Mouse (Mus musculus): ENCODE measurements around the gene Mef2b. TPM values are rescaled to one million over a fixed set of nuclear protein-coding genes. Genes with fewer than 3 reads are reported as not detected.

Gene Mef2b
- polyA plus RNA-seq, 1 experiment from 2014 or later = 0.21 TPM

- H3K4me1 ChIP-seq (ENCODE audit: control insufficient read depth, insufficient read depth, low read length) = peaks cover 5% of the 10 kb centered on the region; the same call in 1 of the 2 replicates
- H3K4me3 ChIP-seq (ENCODE audit: low read depth, low read length) = no peak overlapping the region
- peaks cover 2% of the 10 kb centered on the region; the same call in 1 of the 2 replicates for H3K36me3 ChIP-seq (ENCODE audit: control insufficient read depth, insufficient read depth, low read length)
- no peak for ATAC-seq (replicated peaks; ENCODE audit: insufficient number of reproducible peaks, low FRiP score, low TSS enrichment)
- no peak overlapping the region for H3K27ac ChIP-seq (ENCODE audit: low read depth, low read length)
- no peak overlapping the region for H3K9ac ChIP-seq (ENCODE audit: low read depth, low read length)
- peaks cover 3% of the 10 kb centered on the region; the same call in 1 of the 2 replicates for H3K27me3 ChIP-seq (ENCODE audit: control insufficient read depth, insufficient read depth, low read length)
- no peaks in the 10 kb centered on the region for H3K9me3 ChIP-seq (replicated peaks; ENCODE audit: control insufficient read depth, low read length)
- 63% methylated on average over 3 of the region's 3 CpGs for WGBS (ENCODE audit: insufficient replicate concordance)
- H3K4me2 ChIP-seq = no peak overlapping the region
These were observed 11.1 kb upstream of the Mef2b start for GRCm38 (mm10) chr8:70128435-70128834.

GRCm38 (mm10) chr8:70129309-70129952 is 10.1 kb upstream of the Mef2b start:
- peaks cover 5% of the 10 kb centered on the region; the same call in 1 of the 2 replicates for H3K4me1 ChIP-seq (ENCODE audit: control insufficient read depth, insufficient read depth, low read length)
- no peak overlapping the region for H3K27ac ChIP-seq (ENCODE audit: low read depth, low read length)
- no peaks in the 10 kb centered on the region for H3K9me3 ChIP-seq (replicated peaks; ENCODE audit: control insufficient read depth, low read length)
- 0 out of 2 replicates have a peak, but pooled peaks cover 3% of the 10 kb centered on the region for H3K27me3 ChIP-seq (ENCODE audit: control insufficient read depth, insufficient read depth, low read length)
- H3K9ac ChIP-seq (ENCODE audit: low read depth, low read length) = no peak overlapping the region
- peaks cover 4% of the 10 kb centered on the region for H3K36me3 ChIP-seq (ENCODE audit: control insufficient read depth, insufficient read depth, low read length)
- ATAC-seq (replicated peaks; ENCODE audit: insufficient number of reproducible peaks, low FRiP score, low TSS enrichment) = no peak
- no peak overlapping the region for H3K4me2 ChIP-seq
- 63% methylated on average over 9 of the region's 9 CpGs for WGBS (ENCODE audit: insufficient replicate concordance)
- H3K4me3 ChIP-seq (ENCODE audit: low read depth, low read length) = no peak overlapping the region

- Histone ChIP-seq H3K4me3 (ENCODE audit: low read depth, low read length) (no peak overlapping the region), H3K9me3 (replicated peaks; ENCODE audit: control insufficient read depth, low read length) (no peaks in the 10 kb centered on the region), H3K9ac (ENCODE audit: low read depth, low read length) (no peak overlapping the region), H3K27ac (ENCODE audit: low read depth, low read length) (no peak overlapping the region), H3K4me1 (ENCODE audit: control insufficient read depth, insufficient read depth, low read length) (peaks cover 5% of the 10 kb centered on the region; the same call in 1 of the 2 replicates), H3K36me3 (ENCODE audit: control insufficient read depth, insufficient read depth, low read length) (peaks cover 10% of the 10 kb centered on the region), H3K4me2 (no peak overlapping the region), H3K27me3 (ENCODE audit: control insufficient read depth, insufficient read depth, low read length) (0 out of 2 replicates have a peak, but pooled peaks cover 1% of the 10 kb centered on the region)
- no peak for ATAC-seq (replicated peaks; ENCODE audit: insufficient number of reproducible peaks, low FRiP score, low TSS enrichment)
- WGBS (ENCODE audit: insufficient replicate concordance) = 80% methylated on average over 3 of the region's 3 CpGs
These were observed 9.4 kb upstream of the Mef2b start for GRCm38 (mm10) chr8:70130066-70130465.

- H3K27me3 ChIP-seq (ENCODE audit: control insufficient read depth, insufficient read depth, low read length) = no peaks in the 10 kb centered on the region
- H3K4me2 ChIP-seq = peak within 1 kb of the TSS; percentile 88
- H3K9ac ChIP-seq (ENCODE audit: low read depth, low read length) = peak within 1 kb of the TSS; percentile 85
- no peak within 1 kb of the TSS; the same call in 1 of the 2 replicates for H3K27ac ChIP-seq (ENCODE audit: low read depth, low read length)
- 1% methylated on average over 37 of the region's 37 CpGs for WGBS (ENCODE audit: insufficient replicate concordance)
- ATAC-seq (replicated peaks; ENCODE audit: insufficient number of reproducible peaks, low FRiP score, low TSS enrichment) = peak; percentile 78
- H3K9me3 ChIP-seq (replicated peaks; ENCODE audit: control insufficient read depth, low read length) = no peaks in the 10 kb centered on the region
- peaks cover 5% of the 10 kb centered on the region; the same call in 1 of the 2 replicates for H3K4me1 ChIP-seq (ENCODE audit: control insufficient read depth, insufficient read depth, low read length)
- peak within 1 kb of the TSS; percentile 85 for H3K4me3 ChIP-seq (ENCODE audit: low read depth, low read length)
- H3K36me3 ChIP-seq (ENCODE audit: control insufficient read depth, insufficient read depth, low read length) = peaks cover 18% of the 10 kb centered on the region
These were observed 8.2 kb upstream of the Mef2b start, which contains the start of gene Nr2c2ap for GRCm38 (mm10) chr8:70131166-70131883. Nr2c2ap (plus strand) TSS chr8:70131333.

- H3K4me1 ChIP-seq (ENCODE audit: control insufficient read depth, insufficient read depth, low read length) = peaks cover 10% of the 10 kb centered on the region
- H3K27ac ChIP-seq (ENCODE audit: low read depth, low read length) = no peak overlapping the region
- peaks cover 18% of the 10 kb centered on the region for H3K36me3 ChIP-seq (ENCODE audit: control insufficient read depth, insufficient read depth, low read length)
- no peaks in the 10 kb centered on the region for H3K9me3 ChIP-seq (replicated peaks; ENCODE audit: control insufficient read depth, low read length)
- no peak overlapping the region for H3K4me3 ChIP-seq (ENCODE audit: low read depth, low read length)
- no peak overlapping the region for H3K4me2 ChIP-seq
- H3K27me3 ChIP-seq (ENCODE audit: control insufficient read depth, insufficient read depth, low read length) = no peaks in the 10 kb centered on the region
- no peak overlapping the region for H3K9ac ChIP-seq (ENCODE audit: low read depth, low read length)
- 90% methylated on average over 5 of the region's 5 CpGs for WGBS (ENCODE audit: insufficient replicate concordance)
- no peak for ATAC-seq (replicated peaks; ENCODE audit: insufficient number of reproducible peaks, low FRiP score, low TSS enrichment)
These were observed 5.4 kb upstream of the Mef2b start for GRCm38 (mm10) chr8:70134086-70134485.

GRCm38 (mm10) chr8:70134931-70135330 is 4.6 kb upstream of the Mef2b start:
- Histone ChIP-seq H3K27ac (ENCODE audit: low read depth, low read length) (0 out of 2 replicates have a peak overlapping the region, but pooled peaks have one; percentile 35), H3K4me3 (ENCODE audit: low read depth, low read length) (no peak overlapping the region), H3K9me3 (replicated peaks; ENCODE audit: control insufficient read depth, low read length) (no peaks in the 10 kb centered on the region), H3K4me2 (no peak overlapping the region), H3K4me1 (ENCODE audit: control insufficient read depth, insufficient read depth, low read length) (peaks cover 10% of the 10 kb centered on the region), H3K36me3 (ENCODE audit: control insufficient read depth, insufficient read depth, low read length) (peaks cover 18% of the 10 kb centered on the region), H3K9ac (ENCODE audit: low read depth, low read length) (no peak overlapping the region), H3K27me3 (ENCODE audit: control insufficient read depth, insufficient read depth, low read length) (no peaks in the 10 kb centered on the region)
- no peak for ATAC-seq (replicated peaks; ENCODE audit: insufficient number of reproducible peaks, low FRiP score, low TSS enrichment)
- WGBS (ENCODE audit: insufficient replicate concordance) = 73% methylated on average over 9 of the region's 9 CpGs

GRCm38 (mm10) chr8:70136591-70136990 is 2.9 kb upstream of the Mef2b start:
- peaks cover 18% of the 10 kb centered on the region for H3K4me1 ChIP-seq (ENCODE audit: control insufficient read depth, insufficient read depth, low read length)
- 88% methylated on average over 4 of the region's 4 CpGs for WGBS (ENCODE audit: insufficient replicate concordance)
- H3K9me3 ChIP-seq (replicated peaks; ENCODE audit: control insufficient read depth, low read length) = no peaks in the 10 kb centered on the region
- no peak overlapping the region for H3K27ac ChIP-seq (ENCODE audit: low read depth, low read length)
- H3K4me3 ChIP-seq (ENCODE audit: low read depth, low read length) = no peak overlapping the region
- no peak for ATAC-seq (replicated peaks; ENCODE audit: insufficient number of reproducible peaks, low FRiP score, low TSS enrichment)
- H3K9ac ChIP-seq (ENCODE audit: low read depth, low read length) = 0 out of 2 replicates have a peak overlapping the region, but pooled peaks have one; percentile 5
- H3K36me3 ChIP-seq (ENCODE audit: control insufficient read depth, insufficient read depth, low read length) = peaks cover 18% of the 10 kb centered on the region
- H3K4me2 ChIP-seq = no peak overlapping the region
- no peaks in the 10 kb centered on the region for H3K27me3 ChIP-seq (ENCODE audit: control insufficient read depth, insufficient read depth, low read length)

- Histone ChIP-seq H3K9me3 (replicated peaks; ENCODE audit: control insufficient read depth, low read length) (no peaks in the 10 kb centered on the region), H3K4me2 (peak overlapping the region; percentile 73), H3K27ac (ENCODE audit: low read depth, low read length) (no peak overlapping the region), H3K4me3 (ENCODE audit: low read depth, low read length) (no peak overlapping the region), H3K36me3 (ENCODE audit: control insufficient read depth, insufficient read depth, low read length) (peaks cover 18% of the 10 kb centered on the region), H3K9ac (ENCODE audit: low read depth, low read length) (peak overlapping the region; percentile 68), H3K4me1 (ENCODE audit: control insufficient read depth, insufficient read depth, low read length) (peaks cover 14% of the 10 kb centered on the region), H3K27me3 (ENCODE audit: control insufficient read depth, insufficient read depth, low read length) (no peaks in the 10 kb centered on the region)
- 74% methylated on average over 4 of the region's 4 CpGs for WGBS (ENCODE audit: insufficient replicate concordance)
- ATAC-seq (replicated peaks; ENCODE audit: insufficient number of reproducible peaks, low FRiP score, low TSS enrichment) = no peak
These were observed 1.6 kb upstream of the Mef2b start for GRCm38 (mm10) chr8:70137890-70138289.

Data from heart, embryonic 11.5 days (tissue).